Mouse (Mus musculus) limb, embryonic 14.5 days (tissue): ENCODE results near the gene Gsk3a. TPM values are rescaled to one million over a fixed set of nuclear protein-coding genes. Genes with fewer than 3 reads are reported as not detected.

ENCODE experiments used
- ATAC-seq: fragments of 200-750 bp; cut with Nextera tagmentation; 2 replicates; pipeline ENCODE4 v1.8.0; 2017; ENCODE audit warnings: low read depth, moderate number of reproducible peaks, moderate TSS enrichment; ENCODE audit not compliant: low FRiP score
- DNase-seq: peaks from one replicate; pipeline ENCODE4 v3.0.0-alpha.2; 2015; ENCODE audit warnings: low spot score
- H3K27ac ChIP-seq: fragments of 300-500 bp; sonication (generic); replicated peaks from 2 replicates; pipeline ENCODE4 v1.5.1; 2014; ENCODE audit warnings: low read depth, mild to moderate bottlenecking, low read length, moderate library complexity, mixed read lengths
- H3K27me3 ChIP-seq: fragments of 300-500 bp; sonication (generic); 2 replicates; pipeline ENCODE4 v1.6.1; 2014; ENCODE audit warnings: low read length, mixed read lengths; ENCODE audit not compliant: control insufficient read depth, insufficient read depth
- H3K36me3 ChIP-seq: fragments of 300-500 bp; sonication (generic); 2 replicates; pipeline ENCODE4 v1.6.1; 2014; ENCODE audit warnings: mild to moderate bottlenecking, low read length, moderate library complexity, mixed read lengths; ENCODE audit not compliant: control insufficient read depth, insufficient read depth
- H3K4me1 ChIP-seq: fragments of 300-500 bp; sonication (generic); 2 replicates; pipeline ENCODE4 v1.6.1; 2014; ENCODE audit warnings: antibody characterized with exemption, low read length, mixed read lengths; ENCODE audit not compliant: control insufficient read depth, insufficient read depth
- H3K4me2 ChIP-seq: fragments of 300-500 bp; sonication (generic); replicated peaks from 2 replicates; pipeline ENCODE4 v1.6.1; 2014; ENCODE audit warnings: low read depth, mild to moderate bottlenecking, low read length, moderate library complexity; ENCODE audit not compliant: severe bottlenecking
- H3K4me3 ChIP-seq: fragments of 300-500 bp; sonication (generic); replicated peaks from 2 replicates; pipeline ENCODE4 v1.5.1; 2014; ENCODE audit warnings: low read length
- H3K9ac ChIP-seq: fragments of 300-500 bp; sonication (generic); 2 replicates; pipeline ENCODE4 v1.6.1; 2014; ENCODE audit warnings: mild to moderate bottlenecking, low read depth, low read length, moderate library complexity; ENCODE audit not compliant: severe bottlenecking
- H3K9me3 ChIP-seq: fragments of 300-500 bp; sonication (generic); 2 replicates; pipeline ENCODE4 v1.6.1; 2016; ENCODE audit warnings: low read length; ENCODE audit not compliant: control insufficient read depth
- POLR2A ChIP-seq: fragments of 200-500 bp; IDR thresholded peaks from 2 replicates; pipeline ENCODE4 v1.8.0; 2012; ENCODE audit warnings: inconsistent platforms, mild to moderate bottlenecking, moderate library complexity, borderline replicate concordance; ENCODE audit not compliant: insufficient read depth, insufficient read length; ENCODE audit errors: extremely low read depth
- WGBS: fragments of 180-500 bp; shearing (Covaris S2); extraction: QIAGEN DNeasy Blood & Tissue Kit; methylation state at CpG from one replicate; pipeline ENCODE4 v1.1.7; 2014; 5-methylcytosine and 5-hydroxymethylcytosine counted together
- polyA plus RNA-seq, 2 experiments: library from polyadenylated mRNA; depleted of rRNA in 1 of 2; stranded (reverse) in 1 of 2; unstranded in 1 of 2; fragments of >200 nt; fragmentation: Nextera tagmentation in 1 of 2; extraction: Ambion mirVana in 1 of 2; gene quantifications; 2 replicates each; pipeline versions ENCODE4 v1.2.1 to v1.2.3; 2012 to 2014

Gene Gsk3a
- polyA plus RNA-seq, 2 experiments = 16.3 to 155 TPM

- Histone ChIP-seq H3K9me3 (no peaks in the 10 kb centered on the region), H3K4me3 (no peak overlapping the region), H3K27me3 (no peaks in the 10 kb centered on the region), H3K36me3 (peaks cover 98% of the 10 kb centered on the region), H3K4me2 (no peak overlapping the region), H3K4me1 (peaks cover under 1% of the 10 kb centered on the region; the same call in 1 of the 2 replicates), H3K27ac (no peak overlapping the region), H3K9ac (no peak overlapping the region)
- no peak for DNase-seq
- WGBS = 100% methylated on average over 1 of the region's 1 CpGs
- no peak for ATAC-seq
- no peak for TF ChIP-seq POLR2A
These were observed 9.9 kb downstream of the Gsk3a start for GRCm38 (mm10) chr7:25227523-25228300.

- peaks cover 23% of the 10 kb centered on the region for H3K4me1 ChIP-seq
- H3K27ac ChIP-seq = no peak overlapping the region
These were observed 15.2 kb downstream of the Gsk3a start for GRCm38 (mm10) chr7:25222275-25222967.

GRCm38 (mm10) chr7:25221102-25221883 is 16.4 kb downstream of the Gsk3a start, which contains the start of gene Zfp526:
Gene Zfp526 (plus strand): TSS chr7:25221425.
- TF ChIP-seq POLR2A = peak; percentile 83; the same call in 1 of the 2 replicates
- H3K27me3 ChIP-seq = no peaks in the 10 kb centered on the region
- no peaks in the 10 kb centered on the region for H3K9me3 ChIP-seq
- peaks cover 23% of the 10 kb centered on the region for H3K4me1 ChIP-seq
- peak within 1 kb of the TSS; percentile 71 for H3K9ac ChIP-seq
- peak within 1 kb of the TSS; percentile 91 for H3K4me2 ChIP-seq
- H3K36me3 ChIP-seq = peaks cover 35% of the 10 kb centered on the region
- under 1% methylated on average over 45 of the region's 45 CpGs for WGBS
- H3K27ac ChIP-seq = peak within 1 kb of the TSS; percentile 89
- DNase-seq = peak; percentile 99
- ATAC-seq = peak; percentile 95
- H3K4me3 ChIP-seq = peak within 1 kb of the TSS; percentile 72

More at GRCm38 (mm10) chr7:25222275-25222967, 15.2 kb downstream of the Gsk3a start:
- Histone ChIP-seq H3K4me3 (peak overlapping the region; percentile 72), H3K27me3 (no peaks in the 10 kb centered on the region), H3K9me3 (no peaks in the 10 kb centered on the region), H3K9ac (peak overlapping the region; percentile 71), H3K4me2 (peak overlapping the region; percentile 91), H3K36me3 (peaks cover 46% of the 10 kb centered on the region)
- DNase-seq = no peak
- ATAC-seq = no peak
- 89% methylated on average over 10 of the region's 10 CpGs for WGBS
- TF ChIP-seq POLR2A = no peak

- H3K4me1 ChIP-seq = peaks cover 23% of the 10 kb centered on the region
- H3K4me3 ChIP-seq = peak within 1 kb of the TSS; percentile 72
- H3K27me3 ChIP-seq = no peaks in the 10 kb centered on the region
- 7% methylated on average over 20 of the region's 20 CpGs for WGBS
- peak within 1 kb of the TSS; percentile 91 for H3K4me2 ChIP-seq
- peak within 1 kb of the TSS; percentile 89 for H3K27ac ChIP-seq
- no peak for TF ChIP-seq POLR2A
- no peaks in the 10 kb centered on the region for H3K9me3 ChIP-seq
- H3K36me3 ChIP-seq = peaks cover 28% of the 10 kb centered on the region
- ATAC-seq (no peak), DNase-seq (no peak)
- peak within 1 kb of the TSS; percentile 71 for H3K9ac ChIP-seq
These were observed 17.1 kb downstream of the Gsk3a start, which contains the start of gene Dedd2 for GRCm38 (mm10) chr7:25220457-25221101. Gene Dedd2 (minus strand): TSS chr7:25220615.
